Mouse (Mus musculus) cerebellum, adult 2 months (tissue): Measurements from ENCODE around the gene Gm42417.

ENCODE experiments used
- CTCF ChIP-seq: fragments of 200-500 bp; IDR thresholded peaks from 2 replicates; pipeline ENCODE4 v1.5.1; 2011; ENCODE audit warnings: low read depth, mild to moderate bottlenecking, control low read depth, low read length, moderate library complexity, borderline replicate concordance; ENCODE audit not compliant: insufficient read depth
- POLR2A ChIP-seq: fragments of 200-500 bp; IDR thresholded peaks from 2 replicates; pipeline ENCODE4 v1.6.1; 2011; ENCODE audit warnings: low read length, control low read depth, borderline replicate concordance; ENCODE audit not compliant: insufficient read depth

GRCm38 (mm10) chr1:36518259-36518658, 21.0 kb downstream of the Gm42417 start:
- no peak for TF ChIP-seq CTCF
- TF ChIP-seq POLR2A = no peak
